Mouse (Mus musculus) lung, embryonic 16.5 days (tissue): Measurements from ENCODE around the gene Lsm11. TPM values are rescaled to one million over a fixed set of nuclear protein-coding genes. Genes with fewer than 3 reads are reported as not detected.
A peak's percentile ranks its signal among the peaks of the same experiment; 100 is the strongest.

ENCODE experiments used
- ATAC-seq: fragments of 200-750 bp; cut with Nextera tagmentation; 2 replicates; pipeline ENCODE4 v1.8.0; 2017; ENCODE audit warnings: low read depth, mild to moderate bottlenecking, moderate library complexity
- H3K27ac ChIP-seq: fragments of 300-500 bp; sonication (generic); 2 replicates; pipeline ENCODE4 v1.5.1; 2014; ENCODE audit warnings: mild to moderate bottlenecking, control low read depth, low read length
- H3K27me3 ChIP-seq: fragments of 300-500 bp; sonication (generic); 2 replicates; pipeline ENCODE4 v1.6.1; 2014; ENCODE audit warnings: low read depth, low read length, mixed read lengths; ENCODE audit not compliant: control insufficient read depth, insufficient read depth
- H3K36me3 ChIP-seq: fragments of 300-500 bp; sonication (generic); 2 replicates; pipeline ENCODE4 v1.6.1; 2014; ENCODE audit warnings: low read length; ENCODE audit not compliant: control insufficient read depth, insufficient read depth
- H3K4me1 ChIP-seq: fragments of 300-500 bp; sonication (generic); replicated peaks from 2 replicates; pipeline ENCODE4 v1.6.1; 2014; ENCODE audit warnings: low read length, mixed read lengths; ENCODE audit not compliant: control insufficient read depth, insufficient read depth
- H3K4me2 ChIP-seq: fragments of 300-500 bp; sonication (generic); 2 replicates; pipeline ENCODE4 v1.6.1; 2014; ENCODE audit warnings: low read depth, low read length, control low read depth
- H3K4me3 ChIP-seq: fragments of 300-500 bp; sonication (generic); 2 replicates; pipeline ENCODE4 v1.5.1; 2014; ENCODE audit warnings: mild to moderate bottlenecking, low read length, control low read depth
- H3K9ac ChIP-seq: fragments of 300-500 bp; sonication (generic); 2 replicates; pipeline ENCODE4 v1.6.1; 2014; ENCODE audit warnings: low read length, control low read depth
- H3K9me3 ChIP-seq: fragments of 300-500 bp; sonication (generic); 2 replicates; pipeline ENCODE4 v1.6.1; 2016; ENCODE audit warnings: low read length; ENCODE audit not compliant: control insufficient read depth
- WGBS: fragments of 180-500 bp; shearing (Covaris S2); extraction: QIAGEN DNeasy Blood & Tissue Kit; methylation state at CpG from one replicate; pipeline ENCODE4 v1.1.7; 2014; 5-methylcytosine and 5-hydroxymethylcytosine counted together
- polyA plus RNA-seq: library from polyadenylated mRNA; unstranded; fragments of >200 nt; fragmentation: Nextera tagmentation; extraction: Ambion mirVana; gene quantifications from 2 replicates; pipeline ENCODE4 v1.2.1, GENCODE M21; 2015

The Lsm11 gene
- polyA plus RNA-seq, 1 experiment from 2014 or later: 4.3 TPM

DNA sequence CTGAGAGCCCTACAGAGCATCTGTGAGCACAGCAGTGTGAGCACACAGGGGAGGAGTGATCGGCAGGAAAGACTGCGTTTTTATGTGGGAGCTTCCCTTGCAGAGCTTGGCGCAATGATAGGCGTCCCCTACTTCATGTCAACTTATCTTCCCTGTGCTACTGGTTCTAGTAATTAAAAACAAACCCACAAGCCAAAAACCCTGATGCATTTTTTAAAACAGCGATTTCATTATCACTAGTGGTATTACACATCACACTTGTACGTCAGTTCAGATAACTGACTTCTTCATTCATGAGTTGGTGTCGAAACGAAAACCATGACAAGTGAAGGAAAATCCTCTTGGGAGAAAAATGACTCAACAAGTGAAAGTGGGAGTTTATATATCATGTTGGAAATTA is 5.8 kb downstream of the Lsm11 start:
- Histone ChIP-seq H3K27me3 (no peaks in the 10 kb centered on the region), H3K9ac (no peak overlapping the region), H3K9me3 (no peaks in the 10 kb centered on the region), H3K27ac (no peak overlapping the region), H3K36me3 (peaks cover 17% of the 10 kb centered on the region), H3K4me3 (no peak overlapping the region), H3K4me1 (peaks cover 10% of the 10 kb centered on the region), H3K4me2 (no peak overlapping the region)
- ATAC-seq: no peak
- 90% methylated on average over 8 of the region's 8 CpGs for WGBS

DNA sequence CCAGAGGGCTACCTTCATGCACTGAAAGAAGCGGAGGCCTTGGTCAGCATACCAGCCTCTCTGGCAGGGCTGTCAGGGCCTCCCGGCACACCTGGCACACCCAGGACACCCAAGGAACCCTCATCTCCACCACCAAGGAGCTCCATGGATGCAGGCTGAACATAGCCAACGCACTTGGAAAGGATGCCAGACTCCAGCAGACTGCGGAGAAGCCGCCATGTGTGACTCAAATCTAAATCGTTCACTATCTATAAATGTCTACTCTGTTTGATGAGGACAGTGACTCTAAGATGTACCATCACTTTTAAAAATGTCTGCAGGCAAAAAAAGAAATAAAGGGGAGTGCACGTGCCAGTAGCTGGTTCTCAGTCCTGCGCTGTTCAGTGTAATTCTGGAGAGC is 7.3 kb downstream of the Lsm11 start:
- H3K27me3 ChIP-seq: no peaks in the 10 kb centered on the region
- H3K9ac ChIP-seq: no peak overlapping the region
- H3K9me3 ChIP-seq: no peaks in the 10 kb centered on the region
- H3K4me3 ChIP-seq: no peak overlapping the region
- 93% methylated on average over 8 of the region's 8 CpGs for WGBS
- no peak overlapping the region for H3K4me2 ChIP-seq
- no peaks in the 10 kb centered on the region for H3K4me1 ChIP-seq
- no peak for ATAC-seq
- peaks cover 23% of the 10 kb centered on the region for H3K36me3 ChIP-seq
- H3K27ac ChIP-seq: no peak overlapping the region

DNA sequence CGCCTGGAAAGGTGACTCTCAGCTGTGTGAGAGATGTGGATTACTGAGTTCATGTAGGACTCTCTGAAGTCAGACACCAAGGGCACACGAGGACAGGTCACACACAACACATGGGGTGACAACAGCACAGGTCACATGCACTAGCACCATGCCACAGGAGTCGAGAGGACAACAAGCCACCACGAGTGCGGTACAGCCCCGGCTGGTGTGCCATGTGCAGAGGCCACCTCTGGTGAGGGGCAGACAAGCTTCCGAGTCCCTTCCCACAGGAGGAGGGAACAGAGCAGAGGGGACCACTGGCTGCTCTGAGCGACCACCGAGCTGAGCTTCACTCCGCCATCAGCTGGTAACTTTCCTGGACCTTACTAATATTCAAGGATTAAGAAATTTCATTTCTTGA is 12.0 kb downstream of the Lsm11 start:
- 88% methylated on average over 10 of the region's 10 CpGs for WGBS
- no peak overlapping the region for H3K9ac ChIP-seq
- no peak overlapping the region for H3K4me3 ChIP-seq
- H3K4me1 ChIP-seq: no peaks in the 10 kb centered on the region
- H3K27ac ChIP-seq: no peak overlapping the region
- no peak for ATAC-seq
- H3K27me3 ChIP-seq: no peaks in the 10 kb centered on the region
- H3K9me3 ChIP-seq: no peaks in the 10 kb centered on the region
- H3K36me3 ChIP-seq: peaks cover 23% of the 10 kb centered on the region
- H3K4me2 ChIP-seq: no peak overlapping the region

DNA sequence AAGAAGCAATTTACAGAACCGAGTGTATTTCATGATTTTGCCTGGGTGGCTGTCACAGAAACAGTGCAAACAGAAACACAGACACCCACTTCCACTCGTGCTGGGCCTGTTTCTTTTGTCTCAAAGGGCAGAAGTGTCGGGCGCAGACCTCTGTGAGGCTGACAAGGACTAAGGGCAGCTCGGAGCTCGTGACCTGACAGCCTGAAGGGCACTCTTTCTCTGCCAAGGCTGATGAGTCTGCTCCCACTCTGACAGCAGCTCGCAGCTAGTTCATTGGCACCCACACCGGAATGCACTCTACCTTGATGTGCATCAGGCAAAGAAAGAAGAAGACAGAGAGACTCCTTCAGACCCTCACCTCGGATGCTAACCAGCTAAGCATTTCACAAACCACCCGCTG is 15.2 kb downstream of the Lsm11 start:
- no peak for ATAC-seq
- H3K9me3 ChIP-seq: no peaks in the 10 kb centered on the region
- no peak overlapping the region for H3K4me3 ChIP-seq
- WGBS: 79% methylated on average over 10 of the region's 10 CpGs
- no peaks in the 10 kb centered on the region for H3K27me3 ChIP-seq
- no peak overlapping the region for H3K4me2 ChIP-seq
- H3K36me3 ChIP-seq: peaks cover 10% of the 10 kb centered on the region
- H3K4me1 ChIP-seq: no peaks in the 10 kb centered on the region
- no peak overlapping the region for H3K27ac ChIP-seq
- H3K9ac ChIP-seq: no peak overlapping the region

DNA sequence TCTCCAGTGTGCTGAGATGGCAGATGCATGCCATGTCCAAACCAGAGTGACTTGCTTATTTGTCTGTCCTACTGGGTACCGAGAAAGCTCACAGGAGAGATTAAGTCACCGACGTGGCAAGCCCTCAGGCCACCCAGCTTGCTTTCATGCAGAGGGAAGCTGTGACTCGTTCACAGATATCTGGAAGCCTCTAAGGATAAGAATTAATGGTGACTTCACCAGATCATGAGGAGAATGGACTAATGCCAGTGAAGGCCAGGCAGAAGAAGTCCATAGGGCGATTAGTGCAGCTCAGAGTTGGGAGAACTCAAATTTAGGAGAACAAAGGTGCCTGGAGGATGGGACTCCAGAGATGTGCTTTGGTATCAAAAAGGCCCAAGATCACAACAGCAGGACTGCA is 17.3 kb downstream of the Lsm11 start:
- ATAC-seq: no peak
- H3K9me3 ChIP-seq: no peaks in the 10 kb centered on the region
- H3K4me3 ChIP-seq: no peak overlapping the region
- 59% methylated on average over 5 of the region's 5 CpGs for WGBS
- H3K9ac ChIP-seq: no peak overlapping the region
- no peaks in the 10 kb centered on the region for H3K4me1 ChIP-seq
- no peak overlapping the region for H3K4me2 ChIP-seq
- H3K27ac ChIP-seq: no peak overlapping the region
- H3K36me3 ChIP-seq: no peaks in the 10 kb centered on the region; the same call in none of the 2 replicates
- no peaks in the 10 kb centered on the region for H3K27me3 ChIP-seq

DNA sequence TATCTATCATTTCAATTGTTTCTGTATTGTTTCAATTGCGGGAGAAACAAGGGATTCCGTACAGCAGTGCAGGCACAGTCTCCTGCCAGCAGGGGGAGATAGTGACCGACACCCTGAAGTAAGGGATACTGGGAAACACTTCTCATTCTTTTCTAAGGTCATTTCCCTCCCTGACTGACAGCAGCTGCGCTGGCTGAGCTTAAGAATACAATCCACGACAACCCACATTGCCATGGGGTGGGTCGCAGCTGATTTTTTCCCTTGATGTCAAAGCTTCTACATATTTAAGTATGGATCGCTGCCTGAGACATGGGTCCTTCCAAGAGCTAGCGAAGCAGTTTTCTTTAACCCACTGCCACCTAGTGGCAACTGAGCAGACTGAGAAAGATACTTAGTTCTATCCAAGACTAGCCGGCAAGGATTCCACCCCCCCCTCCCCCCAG is 18.1 kb downstream of the Lsm11 start:
- H3K27ac ChIP-seq: 0 out of 2 replicates have a peak overlapping the region, but pooled peaks have one; percentile 48

DNA sequence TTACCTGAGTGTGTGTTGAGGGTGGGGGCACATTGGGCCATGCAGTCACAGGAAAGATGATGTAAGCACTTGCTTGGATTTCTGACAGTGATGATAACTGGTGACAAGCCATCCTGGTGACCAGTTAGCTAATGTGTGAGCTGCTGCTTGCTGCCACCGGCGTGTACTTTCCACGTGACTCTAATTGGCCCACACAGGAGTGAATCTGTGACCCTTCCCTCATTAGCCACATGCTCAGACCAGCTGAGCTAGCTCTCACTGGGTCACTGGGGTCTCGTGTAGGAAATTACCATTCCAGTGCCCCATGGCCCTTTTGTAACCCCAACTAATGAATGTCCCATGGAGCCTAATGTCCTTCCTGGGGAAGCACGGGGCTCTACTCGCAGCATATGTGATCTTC is 19.3 kb downstream of the Lsm11 start:
- Histone ChIP-seq H3K9me3 (no peaks in the 10 kb centered on the region), H3K4me3 (no peak overlapping the region), H3K36me3 (no peaks in the 10 kb centered on the region), H3K4me2 (no peak overlapping the region), H3K9ac (no peak overlapping the region), H3K4me1 (no peaks in the 10 kb centered on the region), H3K27ac (no peak overlapping the region), H3K27me3 (no peaks in the 10 kb centered on the region)
- WGBS: 62% methylated on average over 6 of the region's 6 CpGs
- ATAC-seq: no peak

More for the DNA sequence above, 18.1 kb downstream of the Lsm11 start:
- Histone ChIP-seq H3K4me3 (peak overlapping the region; percentile 52), H3K27me3 (no peaks in the 10 kb centered on the region), H3K9ac (peak overlapping the region; percentile 67; the same call in 1 of the 2 replicates), H3K36me3 (no peaks in the 10 kb centered on the region; the same call in 1 of the 2 replicates), H3K4me2 (peak overlapping the region; percentile 72), H3K4me1 (no peaks in the 10 kb centered on the region), H3K9me3 (no peaks in the 10 kb centered on the region)
- peak; percentile 91 for ATAC-seq
- 0% methylated on average over 9 of the region's 9 CpGs for WGBS

DNA sequence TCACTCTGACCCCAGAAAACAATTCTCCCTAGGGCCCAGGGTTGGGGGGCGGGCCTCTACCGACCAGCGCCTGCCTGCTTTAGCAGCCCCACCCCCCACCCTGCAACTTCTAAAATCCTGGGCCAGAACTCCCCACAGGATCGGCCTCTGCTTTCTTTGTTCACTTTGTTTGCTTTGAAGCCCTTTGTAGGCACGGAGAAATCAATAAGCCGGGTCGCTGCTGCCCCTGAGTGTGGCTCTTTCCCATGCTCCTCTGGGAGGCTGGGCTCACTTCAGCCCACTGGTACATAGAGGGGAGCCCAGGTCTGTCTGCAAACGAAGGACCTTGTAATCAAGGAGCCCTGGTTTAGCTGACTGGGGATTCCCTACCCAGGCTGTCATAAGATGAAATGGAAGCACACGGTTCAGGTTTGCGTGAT is 23.2 kb downstream of the Lsm11 start:
- no peak for ATAC-seq
- Histone ChIP-seq H3K4me3 (no peak overlapping the region), H3K4me1 (no peaks in the 10 kb centered on the region), H3K27ac (no peak overlapping the region), H3K9ac (peak overlapping the region; percentile 2; the same call in 1 of the 2 replicates), H3K9me3 (no peaks in the 10 kb centered on the region), H3K4me2 (no peak overlapping the region), H3K27me3 (no peaks in the 10 kb centered on the region), H3K36me3 (no peaks in the 10 kb centered on the region)
- WGBS: 17% methylated on average over 10 of the region's 10 CpGs

DNA sequence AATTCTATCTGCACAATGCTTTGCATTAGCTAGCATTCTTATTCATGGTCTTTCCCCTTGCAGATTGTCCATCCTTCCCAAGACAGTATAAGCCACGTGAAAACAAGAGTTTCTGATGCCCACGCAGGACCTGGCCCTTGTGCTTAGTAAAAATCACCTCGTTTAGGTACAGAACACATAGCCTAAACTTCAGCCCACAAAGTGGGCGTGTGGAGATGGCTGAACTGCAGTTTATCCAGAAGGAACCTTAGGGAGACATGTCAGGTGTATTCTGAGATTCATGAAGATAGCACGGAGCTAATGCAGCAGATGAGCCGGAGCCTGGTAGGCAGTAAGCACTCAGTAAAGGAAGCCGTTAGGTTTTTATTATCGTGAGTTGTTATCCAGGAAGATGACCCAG is 23.7 kb downstream of the Lsm11 start:
- no peak for ATAC-seq
- Histone ChIP-seq H3K4me3 (no peak overlapping the region), H3K4me1 (no peaks in the 10 kb centered on the region), H3K4me2 (no peak overlapping the region), H3K27me3 (no peaks in the 10 kb centered on the region), H3K27ac (no peak overlapping the region), H3K9ac (no peak overlapping the region; the same call in 1 of the 2 replicates), H3K36me3 (no peaks in the 10 kb centered on the region), H3K9me3 (no peaks in the 10 kb centered on the region)
- 48% methylated on average over 8 of the region's 8 CpGs for WGBS

DNA sequence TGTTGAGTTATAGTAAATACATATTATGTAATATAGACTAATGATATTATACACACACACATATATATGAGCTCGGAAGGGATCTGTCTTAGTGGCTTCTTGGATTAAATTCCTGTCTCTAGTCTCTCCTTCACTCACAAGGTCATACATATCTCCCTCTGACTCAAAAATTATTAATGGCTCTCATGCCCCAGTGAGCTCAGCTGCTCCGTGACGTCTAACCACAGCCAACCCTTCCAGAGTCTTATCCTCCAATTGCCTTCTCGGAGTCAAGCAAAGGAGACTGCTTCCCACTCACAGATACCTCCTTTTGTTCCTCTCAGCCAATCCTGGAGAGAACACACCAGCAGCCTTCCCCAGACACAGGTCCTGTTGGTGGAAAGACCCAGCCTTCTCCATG is 25.9 kb downstream of the Lsm11 start:
- H3K27ac ChIP-seq: no peak overlapping the region
- no peaks in the 10 kb centered on the region for H3K9me3 ChIP-seq
- H3K4me2 ChIP-seq: no peak overlapping the region
- H3K9ac ChIP-seq: no peak overlapping the region
- H3K36me3 ChIP-seq: no peaks in the 10 kb centered on the region
- no peaks in the 10 kb centered on the region for H3K4me1 ChIP-seq
- no peak for ATAC-seq
- no peak overlapping the region for H3K4me3 ChIP-seq
- H3K27me3 ChIP-seq: no peaks in the 10 kb centered on the region
- WGBS: 66% methylated on average over 4 of the region's 4 CpGs
